Mouse (Mus musculus) C2C12 (cell line): Measurements from ENCODE around the gene Spata33.

Experiments
- CEBPB ChIP-seq: IDR thresholded peaks from one replicate; pipeline ENCODE4 v1.6.1; 2011; ENCODE audit warnings: low read depth, mild to moderate bottlenecking, control low read depth, moderate library complexity
- CTCF ChIP-seq: IDR thresholded peaks from one replicate; pipeline ENCODE4 v1.5.1; 2011; ENCODE audit not compliant: control insufficient read depth, insufficient read depth, insufficient read length
- FOSL1 ChIP-seq: IDR thresholded peaks from one replicate; pipeline ENCODE4 v1.8.0; 2011; ENCODE audit warnings: mild to moderate bottlenecking, low read length; ENCODE audit not compliant: poor library complexity, insufficient read depth, severe bottlenecking
- MYOD1 ChIP-seq: IDR thresholded peaks from one replicate; pipeline ENCODE4 v1.6.1; 2011; ENCODE audit warnings: low read depth; ENCODE audit not compliant: control insufficient read depth, insufficient read length
- USF1 ChIP-seq: IDR thresholded peaks from one replicate; pipeline ENCODE4 v1.6.1; 2011; ENCODE audit warnings: low read depth, mild to moderate bottlenecking, control low read depth, moderate library complexity

GRCm38 (mm10) chr8:123211876-123212275, 756 bp upstream of the Spata33 start:
- TF ChIP-seq CTCF (no peak), CEBPB (no peak), USF1 (no peak), MYOD1 (no peak), FOSL1 (no peak)
